Mouse (Mus musculus): ENCODE results near the gene Fdxr. TPM values are rescaled to one million over a fixed set of nuclear protein-coding genes. Genes with fewer than 3 reads are reported as not detected.

Gene Fdxr
- total and polyA plus RNA-seq, 2 experiments: 13.7 to 28.3 TPM

- H3K9ac ChIP-seq (ENCODE audit: low read depth, low read length): no peak overlapping the region
- no peaks in the 10 kb centered on the region; the same call in 1 of the 2 replicates for H3K4me1 ChIP-seq (ENCODE audit: control insufficient read depth, insufficient read depth, low read length)
- H3K36me3 ChIP-seq (ENCODE audit: control insufficient read depth, insufficient read depth, low read length): no peaks in the 10 kb centered on the region
- peaks cover 12% of the 10 kb centered on the region for H3K27me3 ChIP-seq (ENCODE audit: control insufficient read depth, insufficient read depth, low read length)
- no peak for DNase-seq (ENCODE audit: extremely low read depth, low read depth, low spot score)
- H3K27ac ChIP-seq (replicated peaks; ENCODE audit: insufficient read depth, low read depth, low read length): no peak overlapping the region
- 3% methylated on average over 22 of the region's 22 CpGs for WGBS
- H3K79me2 ChIP-seq (ENCODE audit: control insufficient read depth, insufficient read depth, low read length): no peaks in the 10 kb centered on the region
- TF ChIP-seq CTCF (IDR thresholded peaks at IDR 0.05; ENCODE audit: low read depth, low read length): no peak
- no peak for TF ChIP-seq POLR2A (IDR thresholded peaks at IDR 0.05; ENCODE audit: extremely low read depth, insufficient read depth, low read length)
- H3K4me3 ChIP-seq (ENCODE audit: insufficient read depth, low read depth, low read length): no peak overlapping the region
Observed at GRCm38 (mm10) chr11:115266400-115266778, 10.5 kb downstream of the Fdxr start.

GRCm38 (mm10) chr11:115265771-115266399 lies 11.0 kb downstream of the Fdxr start:
- no peak overlapping the region for H3K4me3 ChIP-seq (ENCODE audit: insufficient read depth, low read depth, low read length)

GRCm38 (mm10) chr11:115264862-115265668 lies 11.8 kb downstream of the Fdxr start:
- no peaks in the 10 kb centered on the region for H3K36me3 ChIP-seq (ENCODE audit: control insufficient read depth, insufficient read depth, low read length)
- H3K4me3 ChIP-seq (ENCODE audit: insufficient read depth, low read depth, low read length): no peak overlapping the region
- H3K9ac ChIP-seq (ENCODE audit: low read depth, low read length): no peak overlapping the region
- WGBS: 19% methylated on average over 39 of the region's 39 CpGs
- DNase-seq (ENCODE audit: extremely low read depth, low read depth, low spot score): no peak
- H3K4me1 ChIP-seq (ENCODE audit: control insufficient read depth, insufficient read depth, low read length): no peaks in the 10 kb centered on the region; the same call in 1 of the 2 replicates
- no peaks in the 10 kb centered on the region for H3K79me2 ChIP-seq (ENCODE audit: control insufficient read depth, insufficient read depth, low read length)
- H3K27me3 ChIP-seq (ENCODE audit: control insufficient read depth, insufficient read depth, low read length): peaks cover 12% of the 10 kb centered on the region
- no peak overlapping the region for H3K27ac ChIP-seq (replicated peaks; ENCODE audit: insufficient read depth, low read depth, low read length)
- TF ChIP-seq POLR2A (IDR thresholded peaks at IDR 0.05; ENCODE audit: extremely low read depth, insufficient read depth, low read length) (no peak), CTCF (IDR thresholded peaks at IDR 0.05; ENCODE audit: low read depth, low read length) (peak; percentile 72)

More at GRCm38 (mm10) chr11:115265771-115266399, 11.0 kb downstream of the Fdxr start:
- Histone ChIP-seq H3K27ac (replicated peaks; ENCODE audit: insufficient read depth, low read depth, low read length) (no peak overlapping the region), H3K4me1 (ENCODE audit: control insufficient read depth, insufficient read depth, low read length) (no peaks in the 10 kb centered on the region; the same call in 1 of the 2 replicates), H3K9ac (ENCODE audit: low read depth, low read length) (no peak overlapping the region), H3K79me2 (ENCODE audit: control insufficient read depth, insufficient read depth, low read length) (no peaks in the 10 kb centered on the region), H3K36me3 (ENCODE audit: control insufficient read depth, insufficient read depth, low read length) (no peaks in the 10 kb centered on the region), H3K27me3 (ENCODE audit: control insufficient read depth, insufficient read depth, low read length) (peaks cover 12% of the 10 kb centered on the region)
- 8% methylated on average over 20 of the region's 20 CpGs for whole genome bisulfite sequencing
- TF ChIP-seq CTCF (IDR thresholded peaks at IDR 0.05; ENCODE audit: low read depth, low read length): no peak
- no peak for TF ChIP-seq POLR2A (IDR thresholded peaks at IDR 0.05; ENCODE audit: extremely low read depth, insufficient read depth, low read length)
- DNase-seq (ENCODE audit: extremely low read depth, low read depth, low spot score): no peak

GRCm38 (mm10) chr11:115264136-115264861 lies 12.6 kb downstream of the Fdxr start:
- no peak overlapping the region for H3K27ac ChIP-seq (replicated peaks; ENCODE audit: insufficient read depth, low read depth, low read length)
- 74% methylated on average over 7 of the region's 7 CpGs for WGBS
- no peak overlapping the region for H3K4me3 ChIP-seq (ENCODE audit: insufficient read depth, low read depth, low read length)
- H3K27me3 ChIP-seq (ENCODE audit: control insufficient read depth, insufficient read depth, low read length): peaks cover 12% of the 10 kb centered on the region
- H3K4me1 ChIP-seq (ENCODE audit: control insufficient read depth, insufficient read depth, low read length): no peaks in the 10 kb centered on the region; the same call in 1 of the 2 replicates
- no peaks in the 10 kb centered on the region for H3K36me3 ChIP-seq (ENCODE audit: control insufficient read depth, insufficient read depth, low read length)
- TF ChIP-seq CTCF (IDR thresholded peaks at IDR 0.05; ENCODE audit: low read depth, low read length): no peak
- no peak for TF ChIP-seq POLR2A (IDR thresholded peaks at IDR 0.05; ENCODE audit: extremely low read depth, insufficient read depth, low read length)
- no peak overlapping the region for H3K9ac ChIP-seq (ENCODE audit: low read depth, low read length)
- no peaks in the 10 kb centered on the region for H3K79me2 ChIP-seq (ENCODE audit: control insufficient read depth, insufficient read depth, low read length)
- no peak for DNase-seq (ENCODE audit: extremely low read depth, low read depth, low spot score)

- Histone ChIP-seq H3K36me3 (ENCODE audit: control insufficient read depth, insufficient read depth, low read length) (no peaks in the 10 kb centered on the region), H3K4me1 (ENCODE audit: control insufficient read depth, insufficient read depth, low read length) (no peaks in the 10 kb centered on the region; the same call in 1 of the 2 replicates), H3K27ac (replicated peaks; ENCODE audit: insufficient read depth, low read depth, low read length) (no peak overlapping the region), H3K9ac (ENCODE audit: low read depth, low read length) (no peak overlapping the region), H3K79me2 (ENCODE audit: control insufficient read depth, insufficient read depth, low read length) (no peaks in the 10 kb centered on the region), H3K27me3 (ENCODE audit: control insufficient read depth, insufficient read depth, low read length) (peaks cover 15% of the 10 kb centered on the region), H3K4me3 (ENCODE audit: insufficient read depth, low read depth, low read length) (no peak overlapping the region)
- WGBS: 89% methylated on average over 11 of the region's 11 CpGs
- no peak for DNase-seq (ENCODE audit: extremely low read depth, low read depth, low spot score)
- TF ChIP-seq CTCF (IDR thresholded peaks at IDR 0.05; ENCODE audit: low read depth, low read length) (no peak), POLR2A (IDR thresholded peaks at IDR 0.05; ENCODE audit: extremely low read depth, insufficient read depth, low read length) (no peak)
Observed at GRCm38 (mm10) chr11:115262954-115263353, 13.9 kb downstream of the Fdxr start.

Measured in liver, adult 2 months (tissue).